Mouse (Mus musculus) bone marrow macrophage, adult 2 months (primary cell): Measurements from ENCODE around the gene Cbfa2t3. TPM values are rescaled to one million over a fixed set of nuclear protein-coding genes. Genes with fewer than 3 reads are reported as not detected.

Source experiments
- H3K27ac ChIP-seq: 2 replicates; pipeline ENCODE4 v1.5.1; 2012; ENCODE audit warnings: low read depth, low read length; ENCODE audit not compliant: insufficient read depth
- H3K4me1 ChIP-seq: 2 replicates; pipeline ENCODE4 v1.6.1; 2012; ENCODE audit warnings: low read length; ENCODE audit not compliant: control insufficient read depth, insufficient read depth
- H3K4me3 ChIP-seq: 2 replicates; pipeline ENCODE4 v1.5.1; 2012; ENCODE audit warnings: mild to moderate bottlenecking, low read length, moderate library complexity; ENCODE audit not compliant: insufficient read depth
- CTCF ChIP-seq: IDR thresholded peaks from 2 replicates; pipeline ENCODE4 v1.5.1; 2012; ENCODE audit warnings: low read depth, mild to moderate bottlenecking, low read length, moderate library complexity
- POLR2A ChIP-seq: IDR thresholded peaks from 2 replicates; pipeline ENCODE4 v1.6.1; 2012; ENCODE audit warnings: mild to moderate bottlenecking, low read depth, low read length, borderline replicate concordance
- polyA plus RNA-seq: library from polyadenylated mRNA; stranded (reverse); fragments of >200 nt; gene quantifications from 2 replicates; pipeline ENCODE4 v1.2.4, GENCODE M21; 2012; ENCODE audit not compliant: missing spikeins, insufficient read depth, insufficient read length

Gene Cbfa2t3
- polyA plus RNA-seq, 1 experiment: 0.95 TPM

DNA sequence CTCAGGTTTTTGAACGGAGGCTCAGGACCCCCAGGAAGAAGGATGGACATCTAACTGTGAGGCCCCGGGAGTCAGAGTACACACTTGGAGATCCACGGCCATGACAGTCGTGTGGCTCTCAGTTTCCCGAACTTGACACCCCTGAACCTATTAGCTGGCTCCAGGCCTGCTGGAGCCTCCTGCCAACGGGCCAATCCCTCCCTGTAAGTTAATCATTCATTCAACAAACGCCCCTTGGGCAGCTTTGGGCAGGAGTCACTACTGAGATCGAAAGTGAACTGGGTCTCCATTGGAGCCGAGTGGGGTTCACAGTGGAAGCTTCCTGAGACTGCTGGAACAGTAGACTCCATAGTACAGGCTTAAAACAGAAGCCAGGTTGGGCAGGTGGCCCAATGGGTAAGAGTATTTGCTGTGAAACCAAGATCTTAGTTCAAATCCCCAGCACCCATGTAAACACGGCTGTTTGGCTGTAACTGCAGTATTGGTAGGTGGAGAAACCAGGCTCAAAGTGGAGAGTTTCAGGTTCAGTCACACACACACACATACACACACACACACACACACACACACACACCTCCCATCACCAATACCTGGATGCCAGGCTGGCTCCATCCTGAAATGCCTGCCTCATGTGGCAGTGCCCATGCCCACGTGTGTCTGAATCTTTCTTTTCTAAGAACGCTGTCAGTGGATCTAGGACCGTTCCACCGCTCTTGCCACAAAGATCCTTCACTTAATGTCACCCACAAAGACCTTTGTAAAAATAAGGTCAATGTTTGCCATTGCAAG lies 20.0 kb upstream of the Cbfa2t3 start:
- Histone ChIP-seq H3K4me3 (no peak overlapping the region), H3K27ac (no peak overlapping the region), H3K4me1 (no peaks in the 10 kb centered on the region)
- TF ChIP-seq POLR2A (no peak), CTCF (no peak)

DNA sequence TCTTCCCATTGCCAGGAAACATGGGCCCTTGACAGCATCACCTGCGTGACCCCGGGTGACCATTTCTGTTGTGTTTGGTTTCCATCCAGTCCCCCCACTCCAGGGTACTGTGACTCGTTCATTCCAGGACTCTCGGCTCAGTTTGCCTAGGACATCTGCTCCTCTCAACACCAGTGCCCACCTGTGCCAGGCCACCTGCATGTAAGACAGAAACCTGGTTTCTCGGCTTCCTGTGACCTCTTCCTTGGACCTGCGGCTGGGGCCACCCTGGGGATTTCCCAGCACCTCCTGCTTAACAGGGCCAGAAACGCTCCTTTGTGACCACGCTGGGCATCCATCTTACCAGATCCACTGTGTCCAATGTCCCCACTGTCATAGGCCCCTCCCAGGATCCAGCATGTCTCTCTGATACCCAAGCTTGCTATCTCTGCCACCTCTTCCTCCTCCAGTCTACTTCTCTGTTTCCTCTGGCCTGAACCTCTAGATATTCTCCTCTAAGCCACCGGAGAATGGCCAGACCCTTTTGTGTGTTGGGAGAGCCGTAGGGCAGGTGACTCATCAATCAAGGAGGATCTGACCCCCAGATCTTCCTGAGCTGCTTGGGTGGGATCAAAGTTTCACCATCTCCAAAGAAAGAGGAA lies 19.1 kb upstream of the Cbfa2t3 start:
- no peak overlapping the region for H3K27ac ChIP-seq
- TF ChIP-seq CTCF (no peak), POLR2A (no peak)
- H3K4me3 ChIP-seq: no peak overlapping the region
- H3K4me1 ChIP-seq: no peaks in the 10 kb centered on the region

DNA sequence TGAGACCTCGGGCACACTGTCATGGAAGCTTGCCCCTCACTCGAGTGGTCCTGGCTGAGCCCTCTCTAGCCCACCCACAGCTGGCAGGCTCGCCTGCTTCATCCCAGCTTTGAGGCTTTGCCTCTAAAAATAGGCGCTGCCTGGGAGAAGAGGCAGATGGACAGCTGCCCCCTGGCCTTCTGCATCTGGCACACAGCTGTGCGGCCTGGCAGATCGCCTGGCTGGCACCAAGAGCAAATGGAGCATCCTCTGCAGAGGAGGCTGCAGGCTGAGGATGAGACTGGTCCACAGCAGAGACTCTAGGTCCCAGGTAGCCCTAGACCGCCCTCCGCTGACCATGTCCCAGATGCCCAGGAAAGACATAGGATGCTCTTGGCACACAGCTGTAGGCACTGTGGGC lies 17.7 kb upstream of the Cbfa2t3 start:
- Histone ChIP-seq H3K4me3 (no peak overlapping the region), H3K27ac (no peak overlapping the region), H3K4me1 (no peaks in the 10 kb centered on the region)
- TF ChIP-seq CTCF (no peak), POLR2A (no peak)

DNA sequence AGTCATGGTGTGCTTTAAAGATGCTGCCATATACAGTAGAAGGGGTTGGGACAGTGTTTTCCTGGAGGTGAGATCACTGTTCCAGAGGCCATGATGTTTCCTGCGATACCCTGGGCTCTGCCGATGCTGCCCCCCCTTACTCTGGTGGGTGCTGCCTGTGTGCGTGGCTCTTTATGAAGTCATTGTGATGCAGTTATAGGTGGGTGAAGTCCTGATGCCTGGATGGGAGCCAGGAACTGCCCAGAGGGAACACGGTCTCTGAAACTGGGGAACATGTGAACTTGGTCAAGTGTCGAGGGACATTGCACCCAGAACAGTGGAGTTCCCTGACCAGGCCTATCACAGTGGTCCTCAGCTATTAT lies 14.2 kb upstream of the Cbfa2t3 start:
- no peaks in the 10 kb centered on the region for H3K4me1 ChIP-seq
- no peak overlapping the region for H3K27ac ChIP-seq
- no peak overlapping the region for H3K4me3 ChIP-seq
- no peak for TF ChIP-seq POLR2A
- no peak for TF ChIP-seq CTCF

DNA sequence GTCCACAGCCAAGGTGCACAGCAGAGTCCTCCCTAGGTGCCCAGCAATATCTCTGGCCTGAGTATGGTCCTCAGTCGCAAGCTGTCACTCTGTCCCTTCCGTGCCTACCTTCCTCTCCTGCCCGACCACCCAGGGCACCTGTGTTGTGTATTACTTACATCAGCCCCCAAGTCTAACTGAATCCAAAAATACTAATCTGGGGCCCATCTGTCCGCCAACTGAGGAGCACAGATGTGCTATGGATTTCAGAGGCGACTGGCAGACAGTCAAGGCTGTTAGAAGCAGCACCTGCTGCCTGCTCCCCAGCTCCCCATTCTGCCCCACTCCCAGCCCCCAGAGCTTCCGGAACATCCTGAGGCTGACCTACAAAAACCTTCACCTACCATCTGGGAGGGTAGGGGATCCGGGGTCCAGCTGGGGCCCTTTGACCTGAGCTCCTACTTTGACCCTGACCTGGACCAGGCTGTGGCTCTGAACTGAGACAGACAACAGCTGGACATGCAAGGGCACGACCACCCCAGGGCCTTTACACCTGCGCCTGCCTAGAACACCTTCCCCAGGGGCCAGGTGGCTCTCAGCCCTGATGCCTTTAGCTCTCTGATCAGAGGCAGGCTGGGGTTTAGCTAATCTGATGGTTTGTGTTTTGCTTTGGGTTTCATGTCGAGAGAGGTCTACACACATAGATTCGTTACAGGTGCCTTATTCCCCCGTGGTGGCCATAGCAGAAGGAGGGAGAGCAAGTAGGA lies 13.7 kb upstream of the Cbfa2t3 start:
- Histone ChIP-seq H3K27ac (no peak overlapping the region), H3K4me3 (no peak overlapping the region), H3K4me1 (no peaks in the 10 kb centered on the region)
- TF ChIP-seq CTCF (no peak), POLR2A (no peak)

DNA sequence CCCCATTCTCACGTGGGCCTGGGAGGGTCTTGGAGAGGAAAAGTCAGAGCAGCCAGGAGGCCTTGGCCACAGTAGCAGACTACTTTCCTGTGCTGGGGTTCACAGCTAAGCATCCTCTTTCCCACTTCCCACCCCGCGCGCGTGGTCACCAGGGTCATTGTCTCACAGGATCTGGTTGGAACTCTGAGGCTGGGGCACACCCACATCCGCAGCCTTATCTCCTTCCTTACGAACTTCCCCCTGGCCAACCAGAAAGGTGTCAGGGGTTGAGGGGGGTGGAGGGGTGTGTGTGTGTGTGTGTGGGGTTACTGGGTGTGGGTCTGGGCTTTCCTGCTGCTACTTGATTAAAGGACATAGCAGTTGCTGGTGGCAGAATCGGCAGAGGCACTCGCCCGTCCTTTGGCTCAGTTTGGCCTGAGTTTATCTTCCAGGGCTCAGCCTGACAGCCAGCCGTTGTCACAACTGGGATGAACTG lies 13.0 kb upstream of the Cbfa2t3 start:
- Histone ChIP-seq H3K27ac (no peak overlapping the region), H3K4me1 (no peaks in the 10 kb centered on the region), H3K4me3 (no peak overlapping the region)
- no peak for TF ChIP-seq POLR2A
- TF ChIP-seq CTCF: no peak

DNA sequence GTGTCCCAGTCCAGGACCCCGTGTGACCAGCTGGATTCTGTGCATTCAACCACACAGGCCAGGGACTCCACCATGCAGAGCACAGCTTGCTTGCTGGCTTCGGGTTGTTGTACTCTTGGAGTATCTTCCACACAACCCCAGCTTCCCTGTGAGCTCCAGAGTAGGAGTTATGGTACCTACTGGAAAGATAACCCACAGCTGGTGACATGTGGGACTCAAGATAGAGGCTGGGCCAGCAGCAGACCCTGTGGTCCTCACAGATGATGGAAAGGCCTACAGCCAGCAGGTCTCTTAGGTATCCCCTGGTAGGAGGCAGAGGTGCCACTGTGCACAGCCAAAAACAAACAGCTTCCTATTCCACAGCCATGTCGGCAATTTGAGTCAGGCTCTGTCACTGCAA lies 12.6 kb upstream of the Cbfa2t3 start:
- no peaks in the 10 kb centered on the region for H3K4me1 ChIP-seq
- TF ChIP-seq POLR2A: no peak
- no peak for TF ChIP-seq CTCF
- H3K4me3 ChIP-seq: no peak overlapping the region
- no peak overlapping the region for H3K27ac ChIP-seq

DNA sequence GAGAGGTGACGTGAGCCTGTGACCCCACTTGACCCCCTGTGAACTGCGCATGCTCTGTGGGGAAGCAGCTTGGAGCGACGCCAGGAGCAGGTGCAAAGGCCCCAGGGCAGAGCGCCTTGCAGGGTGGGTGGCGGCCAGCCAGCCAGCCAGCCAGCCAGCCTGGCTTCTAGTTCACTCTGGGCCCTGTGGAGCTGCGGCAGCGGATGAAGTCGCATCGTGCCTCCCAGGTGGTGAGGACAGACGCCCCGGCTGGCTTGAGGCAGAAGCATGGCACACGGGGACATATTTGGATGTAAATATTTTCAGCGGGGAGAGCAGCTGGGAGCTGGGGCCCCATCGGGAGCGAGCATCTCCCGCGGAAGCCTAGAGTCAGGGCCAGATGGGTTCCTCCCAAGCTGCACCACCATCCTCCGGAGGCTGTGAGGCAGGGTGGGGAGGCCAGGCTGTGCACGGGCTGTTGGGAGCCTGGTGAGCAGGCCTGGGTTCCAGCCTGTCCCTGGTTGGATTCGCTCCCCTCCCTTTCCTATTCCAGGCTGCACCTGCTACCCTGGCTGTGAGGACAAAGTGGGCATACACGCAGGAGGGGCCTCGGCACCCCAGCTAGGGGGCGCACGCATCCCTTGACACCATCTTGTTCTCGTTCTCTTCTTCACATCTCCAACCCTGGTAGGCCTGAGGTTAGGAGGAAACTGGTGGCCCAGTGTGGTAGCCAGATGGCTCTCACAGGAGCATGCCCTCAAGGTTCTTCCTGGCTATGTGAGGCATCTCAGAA lies 10.6 kb upstream of the Cbfa2t3 start:
- no peaks in the 10 kb centered on the region for H3K4me1 ChIP-seq
- TF ChIP-seq CTCF (no peak), POLR2A (no peak)
- no peak overlapping the region for H3K4me3 ChIP-seq
- H3K27ac ChIP-seq: no peak overlapping the region

DNA sequence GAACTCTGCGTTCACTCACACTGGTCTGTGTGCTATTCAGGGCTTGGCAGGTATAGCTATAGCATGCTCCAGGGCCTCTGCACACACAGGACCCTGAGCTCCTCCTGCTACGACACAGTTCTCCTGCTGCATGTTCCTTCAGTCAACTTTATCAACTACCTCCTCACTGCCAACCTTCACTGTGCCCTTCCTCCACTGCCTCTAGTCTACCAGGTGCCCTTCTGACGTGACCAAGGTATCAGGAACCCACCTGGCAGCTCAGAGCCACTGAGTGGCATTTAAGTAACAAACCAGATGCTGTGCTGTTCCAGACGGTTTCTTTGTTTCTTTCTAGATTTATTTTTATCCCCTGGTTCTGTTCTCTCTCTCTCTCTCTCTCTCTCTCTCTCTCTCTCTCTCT lies 8.3 kb upstream of the Cbfa2t3 start:
- Histone ChIP-seq H3K27ac (no peak overlapping the region), H3K4me1 (0 out of 2 replicates have a peak, but pooled peaks cover under 1% of the 10 kb centered on the region), H3K4me3 (no peak overlapping the region)
- TF ChIP-seq POLR2A (no peak), CTCF (no peak)
